Mouse (Mus musculus) neural tube, embryonic 11.5 days (tissue): Measurements from ENCODE around the gene Cpn2. TPM values are rescaled to one million over a fixed set of nuclear protein-coding genes. Genes with fewer than 3 reads are reported as not detected.

Source experiments
- ATAC-seq: fragments of 200-750 bp; cut with Nextera tagmentation; 2 replicates; pipeline ENCODE4 v1.8.0; 2017; ENCODE audit warnings: moderate number of reproducible peaks, mild to moderate bottlenecking, moderate TSS enrichment, moderate library complexity; ENCODE audit not compliant: insufficient read depth, low FRiP score, low TSS enrichment
- DNase-seq: peaks from one replicate; pipeline ENCODE4 v3.0.0-alpha.2; 2015; ENCODE audit warnings: low spot score
- H3K27ac ChIP-seq: fragments of 300-500 bp; sonication (generic); 2 replicates; pipeline ENCODE4 v1.5.1; 2014; ENCODE audit warnings: low read depth, mild to moderate bottlenecking, low read length
- H3K27me3 ChIP-seq: fragments of 300-500 bp; sonication (generic); 2 replicates; pipeline ENCODE4 v1.6.1; 2014; ENCODE audit warnings: mild to moderate bottlenecking, low read length, mixed read lengths; ENCODE audit not compliant: control insufficient read depth, insufficient read depth
- H3K36me3 ChIP-seq: fragments of 300-500 bp; sonication (generic); 2 replicates; pipeline ENCODE4 v1.6.1; 2014; ENCODE audit warnings: mild to moderate bottlenecking, low read length, moderate library complexity, mixed read lengths; ENCODE audit not compliant: control insufficient read depth, insufficient read depth
- H3K4me1 ChIP-seq: fragments of 300-500 bp; sonication (generic); 2 replicates; pipeline ENCODE4 v1.6.1; 2014; ENCODE audit warnings: low read length, mixed read lengths; ENCODE audit not compliant: control insufficient read depth, insufficient read depth
- H3K4me2 ChIP-seq: fragments of 300-500 bp; sonication (generic); 2 replicates; pipeline ENCODE4 v1.6.1; 2014; ENCODE audit warnings: low read depth, mild to moderate bottlenecking, moderate library complexity
- H3K4me3 ChIP-seq: fragments of 300-500 bp; sonication (generic); 2 replicates; pipeline ENCODE4 v1.5.1; 2014; ENCODE audit warnings: low read depth, low read length
- H3K9ac ChIP-seq: fragments of 300-500 bp; sonication (generic); 2 replicates; pipeline ENCODE4 v1.6.1; 2014; ENCODE audit warnings: mild to moderate bottlenecking, low read length
- H3K9me3 ChIP-seq: fragments of 300-500 bp; sonication (generic); 2 replicates; pipeline ENCODE4 v1.6.1; 2016; ENCODE audit warnings: low read length; ENCODE audit not compliant: control insufficient read depth
- WGBS: fragments of 180-500 bp; shearing (Covaris S2); extraction: QIAGEN DNeasy Blood & Tissue Kit; methylation state at CpG from one replicate; pipeline ENCODE4 v1.1.7; 2014; 5-methylcytosine and 5-hydroxymethylcytosine counted together
- polyA plus RNA-seq: library from polyadenylated mRNA; unstranded; fragments of >200 nt; fragmentation: Nextera tagmentation; extraction: Ambion mirVana; gene quantifications from 2 replicates; pipeline ENCODE4 v1.2.1, GENCODE M21; 2014

Cpn2 gene
- polyA plus RNA-seq, 1 experiment from 2014 or later: not detected

DNA sequence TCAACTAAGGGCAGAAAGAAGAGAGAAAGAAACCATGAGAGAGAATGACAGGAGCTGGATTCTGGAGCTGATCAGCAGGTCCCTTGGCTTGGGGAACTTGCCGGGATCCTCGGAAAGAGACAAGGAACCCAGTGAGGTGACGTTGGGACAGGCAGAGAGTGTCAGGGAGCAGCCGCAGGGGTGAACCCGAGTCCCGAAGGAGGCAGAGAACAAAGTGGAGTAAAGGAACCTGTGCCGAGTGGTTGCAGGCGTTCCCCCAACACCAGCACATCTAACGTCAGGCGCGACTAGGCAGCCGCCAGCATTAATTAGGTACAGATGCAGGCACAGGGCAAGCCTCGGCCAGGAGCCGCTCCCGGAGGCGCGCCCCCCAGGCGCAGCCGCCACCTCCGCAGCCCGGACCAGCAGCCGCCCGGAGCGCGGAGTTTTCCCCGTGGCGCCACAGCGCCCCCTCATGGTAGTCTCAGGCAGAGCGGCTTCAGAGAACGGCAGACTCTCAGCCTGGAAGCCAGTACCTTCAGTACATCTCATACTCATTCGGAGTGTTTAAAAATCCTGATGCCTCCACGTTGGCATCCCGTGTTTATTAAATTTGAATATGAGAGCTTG, 31.1 kb downstream of the Cpn2 start:
- Histone ChIP-seq H3K9ac (0 out of 2 replicates have a peak overlapping the region, but pooled peaks have one; percentile 3), H3K9me3 (no peaks in the 10 kb centered on the region), H3K27me3 (peaks cover 35% of the 10 kb centered on the region), H3K27ac (no peak overlapping the region), H3K4me1 (peaks cover 12% of the 10 kb centered on the region; the same call in 1 of the 2 replicates), H3K4me2 (peak overlapping the region; percentile 48), H3K4me3 (peak overlapping the region; percentile 24; the same call in 1 of the 2 replicates), H3K36me3 (no peaks in the 10 kb centered on the region)
- 1% methylated on average over 33 of the region's 33 CpGs for WGBS
- DNase-seq (peak; percentile 90), ATAC-seq (peak; percentile 76; the same call in 1 of the 2 replicates)

DNA sequence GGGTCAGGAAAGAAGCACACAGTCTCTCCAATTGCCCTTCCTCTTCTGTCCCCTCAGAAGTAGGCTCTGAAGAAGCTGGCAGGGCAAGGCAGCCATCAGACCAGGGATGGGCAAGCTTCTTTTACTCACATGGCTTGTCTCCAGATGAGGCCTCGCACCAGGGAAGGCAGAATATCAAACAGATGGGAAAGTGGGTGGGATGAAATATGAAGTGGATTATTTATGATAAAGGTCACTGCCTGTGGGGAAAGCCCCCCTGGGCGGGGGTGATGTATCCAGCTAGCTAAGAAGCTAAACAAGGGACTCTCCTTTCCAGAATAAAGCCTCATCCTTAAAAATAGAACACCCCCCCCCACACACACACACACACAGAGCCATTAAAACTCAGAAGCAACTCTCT, 31.7 kb downstream of the Cpn2 start:
- DNase-seq (no peak), ATAC-seq (no peak)
- no peak overlapping the region for H3K9ac ChIP-seq
- peaks cover 12% of the 10 kb centered on the region; the same call in 1 of the 2 replicates for H3K4me1 ChIP-seq
- H3K27me3 ChIP-seq: peaks cover 35% of the 10 kb centered on the region
- H3K27ac ChIP-seq: no peak overlapping the region
- 48% methylated on average over 2 of the region's 2 CpGs for WGBS
- no peak overlapping the region for H3K4me3 ChIP-seq
- H3K4me2 ChIP-seq: peak overlapping the region; percentile 48; the same call in 1 of the 2 replicates
- H3K36me3 ChIP-seq: no peaks in the 10 kb centered on the region
- no peaks in the 10 kb centered on the region for H3K9me3 ChIP-seq

DNA sequence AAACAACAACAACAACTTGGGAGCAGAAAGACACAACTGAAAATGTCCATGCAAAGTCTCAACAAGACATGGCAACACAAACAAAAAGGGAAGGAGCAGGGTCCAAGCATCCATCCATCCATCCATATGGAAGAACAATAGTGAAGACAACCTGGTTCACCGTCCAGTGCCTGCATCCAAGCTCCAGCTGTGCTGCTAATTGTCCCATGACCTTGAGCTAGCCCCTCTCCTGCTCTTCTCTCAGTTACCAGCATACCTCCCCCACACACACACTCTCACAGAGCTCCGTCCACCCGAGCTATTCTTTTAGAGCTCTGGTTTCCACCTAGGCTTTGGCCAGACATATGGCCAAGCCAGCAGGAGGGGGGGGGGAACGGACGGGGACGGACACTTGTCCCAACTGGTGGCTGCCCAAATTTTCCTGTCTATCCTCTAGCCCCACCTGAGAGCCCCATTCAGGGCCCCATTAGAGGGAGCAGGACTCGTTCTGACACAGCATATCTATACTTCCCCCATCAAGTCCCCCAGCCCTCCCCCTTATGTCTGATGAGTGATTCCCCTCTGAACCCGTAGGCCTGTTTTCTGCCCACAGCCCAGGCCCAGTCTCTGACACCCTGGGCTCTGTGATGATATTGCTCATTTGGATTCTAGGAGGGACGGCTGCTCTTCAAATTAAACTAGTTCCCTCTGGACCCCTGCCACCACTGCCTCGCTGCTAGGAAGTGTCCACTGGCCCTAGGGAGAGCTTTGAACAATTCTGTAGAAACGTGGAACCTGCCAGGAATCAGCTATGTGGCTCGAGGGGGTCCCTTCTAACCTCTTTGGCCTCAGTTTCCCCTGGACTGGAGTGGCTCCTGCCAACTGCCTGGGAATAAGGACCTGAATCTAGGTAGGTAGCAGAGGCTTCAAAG, 32.4 kb downstream of the Cpn2 start:
- Histone ChIP-seq H3K9me3 (no peaks in the 10 kb centered on the region), H3K9ac (no peak overlapping the region), H3K4me3 (no peak overlapping the region), H3K36me3 (no peaks in the 10 kb centered on the region), H3K27me3 (peaks cover 35% of the 10 kb centered on the region), H3K4me2 (no peak overlapping the region), H3K4me1 (peaks cover 12% of the 10 kb centered on the region; the same call in 1 of the 2 replicates), H3K27ac (no peak overlapping the region)
- WGBS: 48% methylated on average over 12 of the region's 12 CpGs
- DNase-seq (no peak), ATAC-seq (no peak)

DNA sequence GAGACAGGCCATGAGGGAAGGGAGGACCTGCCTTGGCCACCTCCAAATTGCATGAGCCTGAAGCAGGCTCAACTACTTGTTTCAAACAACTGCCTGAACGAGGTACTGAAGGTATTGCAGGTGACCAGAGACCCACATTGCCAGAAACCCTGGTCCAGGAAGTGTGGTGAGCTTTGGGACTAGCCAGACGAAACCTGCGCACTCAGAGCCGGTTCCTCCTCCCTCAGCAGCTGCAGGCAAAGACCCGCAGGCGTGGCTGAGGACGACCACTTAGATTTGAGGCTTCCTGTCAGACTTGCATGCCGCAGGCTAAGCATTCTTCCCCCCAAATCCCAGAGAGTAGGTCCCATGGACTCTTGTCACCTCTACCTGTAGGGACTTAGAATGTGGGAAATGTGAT, 33.2 kb downstream of the Cpn2 start:
- Histone ChIP-seq H3K4me1 (peaks cover 12% of the 10 kb centered on the region; the same call in 1 of the 2 replicates), H3K4me3 (no peak overlapping the region), H3K36me3 (no peaks in the 10 kb centered on the region), H3K9me3 (no peaks in the 10 kb centered on the region), H3K9ac (no peak overlapping the region), H3K27ac (no peak overlapping the region), H3K4me2 (no peak overlapping the region), H3K27me3 (peaks cover 35% of the 10 kb centered on the region)
- WGBS: 50% methylated on average over 8 of the region's 8 CpGs
- DNase-seq (no peak), ATAC-seq (no peak)

DNA sequence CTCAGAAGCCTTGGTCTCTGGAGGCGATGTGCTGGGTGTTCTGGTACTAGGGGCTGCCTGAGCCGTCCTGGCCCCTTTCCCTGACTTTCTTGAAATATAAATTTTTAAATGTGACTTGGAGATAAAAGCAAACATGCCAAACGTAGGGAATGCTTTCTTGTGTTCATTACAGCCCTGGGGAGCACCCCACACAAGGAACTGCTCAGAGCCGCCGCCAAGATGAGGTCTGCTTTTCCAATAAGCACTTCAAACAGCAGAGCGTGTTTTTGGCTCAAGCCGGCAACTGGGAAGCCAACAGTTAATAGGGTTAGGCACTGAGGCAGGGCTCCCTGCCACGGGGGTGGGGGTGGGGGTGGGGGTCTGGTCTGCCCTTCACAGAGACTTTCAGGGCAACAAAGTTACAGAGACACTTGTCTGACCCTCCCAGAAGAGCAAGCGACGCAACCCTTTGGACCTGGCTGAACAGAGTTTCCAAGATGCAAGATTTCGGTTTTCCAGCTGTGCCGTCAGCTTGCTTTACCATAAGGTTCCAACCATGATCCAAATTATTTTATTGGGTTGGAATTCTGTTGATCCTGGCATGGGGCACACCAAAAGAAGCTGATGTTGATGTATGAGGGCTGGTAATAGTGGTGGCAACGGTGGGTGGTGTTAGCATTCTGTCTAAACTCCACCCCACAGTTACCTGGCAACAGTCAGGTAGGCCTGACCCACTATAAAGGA, 35.3 kb downstream of the Cpn2 start:
- peaks cover 12% of the 10 kb centered on the region; the same call in 1 of the 2 replicates for H3K4me1 ChIP-seq
- ATAC-seq (no peak), DNase-seq (no peak)
- H3K27me3 ChIP-seq: peaks cover 29% of the 10 kb centered on the region
- WGBS: 31% methylated on average over 13 of the region's 13 CpGs
- no peak overlapping the region for H3K9ac ChIP-seq
- H3K4me2 ChIP-seq: no peak overlapping the region
- no peaks in the 10 kb centered on the region for H3K36me3 ChIP-seq
- H3K27ac ChIP-seq: no peak overlapping the region
- no peak overlapping the region for H3K4me3 ChIP-seq
- no peaks in the 10 kb centered on the region for H3K9me3 ChIP-seq

DNA sequence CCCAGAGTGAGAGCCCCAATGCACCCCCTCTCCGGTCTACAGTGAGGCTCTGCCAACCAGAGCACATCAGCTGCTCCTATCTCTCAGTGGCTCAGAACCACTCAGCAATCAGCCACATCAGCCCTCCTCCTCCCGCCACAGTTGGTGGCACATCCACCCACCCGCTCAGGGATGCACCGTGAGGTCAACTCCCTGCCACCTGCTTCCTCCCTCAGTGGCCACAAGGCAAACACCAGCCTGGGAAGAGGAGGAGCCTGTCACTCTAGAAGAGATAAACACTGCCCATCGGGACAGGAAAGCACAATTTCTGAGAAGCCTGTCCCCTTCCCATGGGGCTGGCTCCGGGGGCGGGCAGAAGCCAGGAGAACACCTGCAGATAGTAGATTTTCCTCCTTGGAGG, 39.9 kb downstream of the Cpn2 start:
- Histone ChIP-seq H3K4me1 (no peaks in the 10 kb centered on the region; the same call in 1 of the 2 replicates), H3K27ac (no peak overlapping the region), H3K4me2 (no peak overlapping the region), H3K4me3 (no peak overlapping the region), H3K9ac (no peak overlapping the region), H3K9me3 (no peaks in the 10 kb centered on the region), H3K36me3 (no peaks in the 10 kb centered on the region), H3K27me3 (0 out of 2 replicates have a peak, but pooled peaks cover 6% of the 10 kb centered on the region)
- WGBS: 46% methylated on average over 7 of the region's 7 CpGs
- no peak for ATAC-seq
- no peak for DNase-seq

DNA sequence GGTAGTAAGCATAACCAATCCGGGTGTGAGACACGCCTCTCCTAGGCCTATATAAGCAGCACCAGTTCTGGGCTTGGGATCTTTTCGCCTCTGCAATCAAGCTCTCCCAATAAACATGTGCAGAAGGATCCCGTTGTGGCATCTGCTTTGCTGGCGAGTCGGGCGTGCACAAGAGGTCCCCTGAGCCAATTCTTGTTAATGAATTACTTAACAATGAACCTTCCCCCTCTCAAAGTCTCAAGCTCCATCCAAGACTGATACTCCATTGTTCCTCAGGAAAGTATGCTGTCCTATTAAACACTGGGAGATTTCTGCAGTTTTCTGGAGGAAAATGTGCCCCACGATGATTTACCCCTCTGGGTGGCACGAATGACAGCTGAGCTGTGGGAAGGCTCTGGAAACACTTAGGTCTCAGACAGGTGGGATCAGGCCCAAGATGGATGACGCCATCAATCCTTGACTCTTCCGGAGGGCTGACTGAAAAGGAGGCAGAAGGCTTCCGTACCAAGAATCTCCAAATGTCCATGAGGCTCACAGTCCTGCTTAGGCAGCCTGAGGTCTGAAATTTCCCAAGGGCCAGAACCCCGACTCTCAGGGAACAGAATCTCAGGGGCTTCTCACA, 46.0 kb downstream of the Cpn2 start:
- H3K27me3 ChIP-seq: no peaks in the 10 kb centered on the region
- no peak overlapping the region for H3K9ac ChIP-seq
- 60% methylated on average over 11 of the region's 13 CpGs for WGBS
- H3K27ac ChIP-seq: no peak overlapping the region
- H3K36me3 ChIP-seq: no peaks in the 10 kb centered on the region
- no peaks in the 10 kb centered on the region; the same call in 1 of the 2 replicates for H3K4me1 ChIP-seq
- DNase-seq (no peak), ATAC-seq (no peak)
- H3K4me3 ChIP-seq: no peak overlapping the region
- H3K9me3 ChIP-seq: no peaks in the 10 kb centered on the region
- H3K4me2 ChIP-seq: no peak overlapping the region

DNA sequence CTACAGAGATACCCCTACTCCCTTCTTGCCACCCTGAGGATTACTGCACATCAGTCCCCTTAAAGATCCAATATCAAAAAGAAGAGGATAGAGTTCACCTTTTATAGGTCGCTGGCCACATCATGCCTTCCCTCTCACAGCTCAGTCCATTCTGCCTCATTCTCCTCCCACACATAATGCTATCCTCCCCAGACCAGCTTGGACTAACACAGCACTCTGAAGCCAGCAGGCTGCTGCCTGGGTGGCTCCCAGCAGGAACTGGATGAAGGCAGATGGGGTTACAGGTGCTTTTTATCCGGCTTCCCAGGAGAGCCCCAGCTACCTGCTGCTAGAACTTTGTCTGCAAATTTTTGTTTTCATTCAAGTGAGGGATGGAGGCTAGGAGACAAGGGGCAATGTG, 51.5 kb downstream of the Cpn2 start:
- Histone ChIP-seq H3K4me3 (no peak overlapping the region), H3K9ac (no peak overlapping the region), H3K36me3 (no peaks in the 10 kb centered on the region), H3K4me2 (no peak overlapping the region), H3K9me3 (no peaks in the 10 kb centered on the region), H3K4me1 (no peaks in the 10 kb centered on the region), H3K27ac (no peak overlapping the region), H3K27me3 (no peaks in the 10 kb centered on the region)
- no peak for DNase-seq
- 14% methylated on average over 2 of the region's 2 CpGs for WGBS
- no peak for ATAC-seq
